Mouse (Mus musculus) layer of hippocampus, adult 9-10 months (tissue): ENCODE measurements around the gene Tnf.

Source experiments
- DNase-seq: peaks from one replicate; pipeline ENCODE4 v3.0.0; 2022; ENCODE audit warnings: low spot score

Tnf gene

DNA sequence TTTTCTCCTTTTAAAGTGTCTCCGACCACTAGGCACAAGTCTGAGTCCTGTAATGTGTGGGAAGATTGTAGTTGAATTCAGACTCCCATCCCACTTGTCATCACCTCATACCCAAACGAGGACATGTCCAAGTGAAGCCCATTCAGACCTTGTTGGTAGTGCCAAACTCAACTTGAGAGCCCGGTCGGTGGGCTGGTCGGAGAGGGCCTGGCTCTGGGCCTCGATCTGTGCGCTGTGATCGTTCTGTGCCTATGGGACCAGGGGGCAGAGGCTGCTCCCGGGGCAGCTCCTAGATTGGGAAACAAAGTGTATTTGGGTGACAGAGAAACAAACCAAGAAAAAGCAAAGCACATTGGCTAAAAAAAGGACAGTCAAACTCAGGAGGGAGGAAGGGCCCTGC, 48.7 kb downstream of the Tnf start:
- DNase-seq, result no peak

DNA sequence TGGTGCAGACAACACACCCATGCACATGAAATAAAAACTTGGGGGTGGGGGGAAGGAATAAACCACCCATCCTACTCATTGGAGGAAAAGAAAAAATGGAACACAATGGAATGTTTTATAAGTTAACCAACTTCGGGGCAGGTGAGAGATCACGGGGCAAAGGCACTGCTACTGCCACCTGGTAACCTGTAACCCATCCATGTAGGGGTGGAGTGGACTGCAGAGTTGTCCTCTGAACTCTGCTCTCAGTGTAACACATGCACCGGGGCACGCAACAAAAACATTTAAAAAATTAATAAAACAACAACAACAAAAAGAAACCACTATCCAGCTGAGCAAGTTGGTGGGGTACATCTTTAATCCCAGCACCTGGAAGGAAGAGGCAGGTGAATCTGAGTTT, 49.7 kb downstream of the Tnf start:
- no peak for DNase-seq
